Mouse (Mus musculus): ENCODE measurements around the gene Bloc1s5. TPM values are rescaled to one million over a fixed set of nuclear protein-coding genes. Genes with fewer than 3 reads are reported as not detected.
"Not testable (repeated sequence)": the region's sequence is repeated elsewhere in the genome, so short reads cannot be mapped to it uniquely, and the experiment has no call there.

Gene Bloc1s5
- 21.9 and 22.1 TPM in 2 replicates for polyA plus RNA-seq (2016; fragmentation: Nextera tagmentation; extraction: Ambion mirVana)

GRCm38 (mm10) chr13:38634800-38635269 is at the start of gene Bloc1s5:
Gene Bloc1s5 (minus strand): TSS chr13:38635109.
- DNase-seq (ENCODE audit: low spot score) = peak; percentile 94
- Histone ChIP-seq H3K27me3 (replicated peaks; ENCODE audit: low read depth, poor library complexity, severe bottlenecking) (no peaks in the 10 kb centered on the region), H3K9me3 (no peaks in the 10 kb centered on the region), H3K36me3 (replicated peaks) (peaks cover 8% of the 10 kb centered on the region), H3K27ac (replicated peaks) (peak within 1 kb of the TSS; percentile 91), H3K4me3 (peak within 1 kb of the TSS; percentile 75), H3K4me1 (peaks cover 8% of the 10 kb centered on the region)
- under 1% methylated on average over 44 of the region's 44 CpGs for whole genome bisulfite sequencing

DNA sequence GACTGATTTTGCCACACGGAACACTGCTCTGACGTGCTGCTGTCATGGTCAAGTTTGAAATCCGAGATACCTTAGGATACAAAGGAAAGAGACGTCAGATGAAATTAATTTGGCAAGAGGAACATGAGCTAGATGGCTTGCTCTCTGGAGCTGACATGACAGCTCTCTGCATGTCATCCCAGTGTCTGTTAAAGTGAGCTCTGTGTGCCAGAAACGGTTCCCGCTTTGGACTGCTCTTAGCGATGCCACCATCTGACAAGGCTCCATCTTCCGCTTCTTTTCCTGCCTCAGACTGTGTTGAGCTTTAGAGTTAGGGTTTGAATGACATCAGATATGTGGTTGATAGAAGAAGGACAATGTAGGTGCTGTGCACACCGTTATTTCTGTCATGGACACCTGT is 37.4 kb upstream of the Bloc1s5 start:
- Histone ChIP-seq H3K4me3 (no peak overlapping the region), H3K36me3 (replicated peaks) (no peaks in the 10 kb centered on the region), H3K27me3 (replicated peaks; ENCODE audit: low read depth, poor library complexity, severe bottlenecking) (no peaks in the 10 kb centered on the region), H3K4me1 (no peaks in the 10 kb centered on the region), H3K27ac (replicated peaks) (no peak overlapping the region), H3K9me3 (no peaks in the 10 kb centered on the region)
- no peak for DNase-seq (ENCODE audit: low spot score)
- WGBS = 82% methylated on average over 9 of the region's 9 CpGs

GRCm38 (mm10) chr13:38671451-38671850 is 36.5 kb upstream of the Bloc1s5 start:
- H3K4me3 ChIP-seq; H3K4me1 ChIP-seq; DNase-seq (ENCODE audit: low spot score); H3K27me3 ChIP-seq (replicated peaks; ENCODE audit: low read depth, poor library complexity, severe bottlenecking); H3K36me3 ChIP-seq (replicated peaks); H3K27ac ChIP-seq (replicated peaks); H3K9me3 ChIP-seq: not testable (repeated sequence)
- WGBS = 90% methylated on average over 6 of the region's 6 CpGs

DNA sequence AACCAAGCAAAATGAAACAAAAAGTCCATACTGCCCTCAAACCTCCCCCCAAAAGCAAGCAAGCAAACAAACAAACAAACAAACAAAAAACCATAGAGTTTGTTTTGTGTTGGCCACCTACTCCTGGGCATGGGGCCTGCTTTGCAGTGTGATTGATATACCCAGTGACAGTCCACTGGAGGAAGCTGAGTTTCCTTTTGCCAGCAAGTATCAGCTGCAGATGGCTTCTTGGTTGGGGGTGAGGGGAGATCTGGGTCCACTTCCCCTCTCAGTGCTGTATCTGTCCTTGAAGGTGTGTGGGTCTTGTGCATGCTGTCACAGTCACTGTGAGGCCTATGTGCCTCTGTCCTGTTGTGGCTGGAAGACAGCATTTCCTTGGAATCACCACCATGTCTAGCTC is 35.1 kb upstream of the Bloc1s5 start:
- Histone ChIP-seq H3K9me3 (no peaks in the 10 kb centered on the region), H3K27me3 (replicated peaks; ENCODE audit: low read depth, poor library complexity, severe bottlenecking) (no peaks in the 10 kb centered on the region), H3K27ac (replicated peaks) (no peak overlapping the region), H3K4me1 (no peaks in the 10 kb centered on the region), H3K36me3 (replicated peaks) (no peaks in the 10 kb centered on the region), H3K4me3 (no peak overlapping the region)
- DNase-seq (ENCODE audit: low spot score) = no peak

- peak; percentile 43 for DNase-seq (ENCODE audit: low spot score)
- H3K4me1 ChIP-seq = no peaks in the 10 kb centered on the region
- no peak overlapping the region for H3K27ac ChIP-seq (replicated peaks)
- WGBS = 26% methylated on average over 2 of the region's 2 CpGs
- H3K4me3 ChIP-seq = no peak overlapping the region
- no peaks in the 10 kb centered on the region for H3K9me3 ChIP-seq
- H3K36me3 ChIP-seq (replicated peaks) = no peaks in the 10 kb centered on the region
- no peaks in the 10 kb centered on the region for H3K27me3 ChIP-seq (replicated peaks; ENCODE audit: low read depth, poor library complexity, severe bottlenecking)
Measured at GRCm38 (mm10) chr13:38668514-38668913, 33.6 kb upstream of the Bloc1s5 start.

DNA sequence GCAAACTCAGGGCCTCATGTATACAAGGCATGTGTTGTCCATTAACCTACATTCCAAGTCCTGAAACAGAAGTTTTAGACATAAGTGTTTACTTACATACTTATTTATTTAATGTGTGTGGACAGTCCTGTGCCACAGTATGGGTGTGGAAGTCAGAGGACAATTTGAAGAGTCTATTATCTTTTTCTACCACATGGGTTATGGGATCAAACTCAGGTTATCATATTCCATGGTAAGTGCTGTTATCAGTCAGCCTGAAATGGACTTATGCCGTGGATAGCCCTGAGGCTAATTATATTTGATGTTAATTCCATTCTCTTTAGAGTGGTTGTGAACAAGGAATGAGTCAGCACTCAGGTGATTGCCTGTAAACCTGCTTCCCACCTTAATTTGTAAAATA is 29.8 kb upstream of the Bloc1s5 start:
- WGBS = 65% methylated on average over 1 of the region's 1 CpGs
- Histone ChIP-seq H3K4me1 (no peaks in the 10 kb centered on the region), H3K27ac (replicated peaks) (no peak overlapping the region), H3K4me3 (no peak overlapping the region), H3K27me3 (replicated peaks; ENCODE audit: low read depth, poor library complexity, severe bottlenecking) (no peaks in the 10 kb centered on the region), H3K36me3 (replicated peaks) (no peaks in the 10 kb centered on the region), H3K9me3 (0 out of 2 replicates have a peak, but pooled peaks cover 2% of the 10 kb centered on the region)
- DNase-seq (ENCODE audit: low spot score) = no peak

DNA sequence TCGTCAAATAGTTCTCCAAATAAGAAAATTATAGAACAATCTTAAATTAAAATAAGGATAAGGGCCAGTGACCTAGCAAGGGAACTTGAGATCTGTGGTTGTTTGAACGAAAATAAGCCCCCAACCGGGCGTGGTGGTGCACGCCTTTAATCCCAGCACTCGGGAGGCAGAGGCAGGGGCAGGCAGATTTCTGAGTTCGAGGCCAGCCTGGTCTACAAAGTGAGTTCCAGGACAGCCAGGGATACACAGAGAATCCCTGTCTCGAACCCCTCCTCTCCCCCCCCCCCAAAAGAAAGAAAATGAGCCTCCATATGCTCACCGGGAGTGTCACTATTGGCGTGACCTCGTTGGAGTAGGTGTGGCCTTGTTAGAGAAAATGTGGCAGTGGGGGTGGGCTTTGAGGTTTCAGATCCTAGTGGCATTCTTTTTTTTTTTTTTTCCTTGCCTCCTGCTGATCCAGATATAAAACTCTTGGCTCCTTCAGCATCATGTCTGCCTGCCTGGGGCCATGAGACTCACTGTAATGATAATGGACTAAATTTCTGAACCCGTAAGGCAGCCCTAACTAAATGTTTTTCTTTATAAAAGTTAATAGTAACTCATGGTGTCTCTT is 24.7 kb upstream of the Bloc1s5 start:
- H3K36me3 ChIP-seq (replicated peaks) = peaks cover 27% of the 10 kb centered on the region
- no peak for DNase-seq (ENCODE audit: low spot score)
- H3K27ac ChIP-seq (replicated peaks) = no peak overlapping the region
- H3K27me3 ChIP-seq (replicated peaks; ENCODE audit: low read depth, poor library complexity, severe bottlenecking) = no peaks in the 10 kb centered on the region
- WGBS = 89% methylated on average over 12 of the region's 12 CpGs
- peaks cover 13% of the 10 kb centered on the region for H3K4me1 ChIP-seq
- H3K4me3 ChIP-seq = peak overlapping the region; percentile 95; the same call in 1 of the 2 replicates
- 0 out of 2 replicates have a peak, but pooled peaks cover 2% of the 10 kb centered on the region for H3K9me3 ChIP-seq

DNA sequence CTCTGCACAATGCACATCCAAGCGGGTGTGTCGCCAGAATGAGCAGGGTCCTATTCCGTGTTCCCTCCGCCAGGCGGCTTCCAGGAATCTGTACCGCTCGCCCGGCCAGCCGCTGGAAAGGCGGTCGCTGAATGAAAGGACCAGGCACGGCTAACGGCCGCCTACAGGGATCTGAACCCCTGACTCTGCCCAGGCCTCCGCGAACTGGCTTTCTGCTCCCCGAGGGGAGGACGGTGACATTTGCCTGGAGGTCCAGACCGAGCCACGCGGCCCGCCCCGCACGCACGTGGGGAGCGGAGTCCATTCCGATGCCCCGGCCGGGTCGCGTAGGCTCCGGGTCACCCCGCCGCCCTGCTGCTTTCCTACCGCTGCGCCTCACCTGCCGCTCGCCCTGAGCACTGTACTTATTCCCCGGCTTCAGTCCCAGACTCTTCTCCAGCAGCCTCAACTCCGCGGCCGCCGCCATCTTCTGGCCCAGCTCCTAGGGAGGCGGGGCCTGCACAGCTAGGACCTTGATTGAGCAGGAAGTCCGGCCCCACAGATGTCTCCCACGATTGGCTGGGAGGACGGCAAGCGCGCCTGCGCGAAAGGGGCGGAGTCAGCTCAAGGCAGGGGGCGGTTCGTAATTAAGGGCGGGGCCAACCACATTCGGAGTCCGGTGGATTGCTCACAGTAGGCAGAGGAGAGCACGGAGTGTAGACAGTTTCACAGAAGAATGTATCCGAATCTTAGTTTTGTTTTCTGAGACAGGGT is 23.8 kb upstream of the Bloc1s5 start, which contains the start of gene Eef1e1:
TSS of gene Eef1e1 (minus strand) at position 531 of the 753 bp plus-strand sequence.
- Histone ChIP-seq H3K36me3 (replicated peaks) (peaks cover 36% of the 10 kb centered on the region), H3K27me3 (replicated peaks; ENCODE audit: low read depth, poor library complexity, severe bottlenecking) (no peaks in the 10 kb centered on the region), H3K4me1 (peaks cover 13% of the 10 kb centered on the region), H3K4me3 (peak within 1 kb of the TSS; percentile 95), H3K9me3 (0 out of 2 replicates have a peak, but pooled peaks cover 2% of the 10 kb centered on the region), H3K27ac (replicated peaks) (peak within 1 kb of the TSS; percentile 97)
- WGBS = under 1% methylated on average over 59 of the region's 59 CpGs
- DNase-seq (ENCODE audit: low spot score) = peak; percentile 97

DNA sequence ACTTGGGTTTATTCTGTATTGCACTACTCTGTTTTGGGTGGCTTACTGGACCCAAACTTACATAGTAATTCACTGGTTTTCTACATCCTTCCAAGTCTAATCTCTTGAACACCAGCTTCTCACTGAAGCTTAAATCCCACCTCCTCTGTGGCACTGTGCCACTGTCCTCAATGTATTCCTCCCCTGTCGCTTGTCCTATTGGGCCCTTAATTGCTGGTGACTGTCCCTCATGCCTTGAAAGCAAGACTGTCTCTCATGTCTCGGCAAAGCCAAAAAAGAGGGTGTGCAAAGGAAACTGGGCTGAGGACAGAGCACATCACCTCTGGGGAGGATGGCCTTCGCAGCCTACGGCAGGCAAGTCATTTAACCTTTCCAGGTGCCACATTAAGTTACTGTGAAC is 23.0 kb upstream of the Bloc1s5 start:
- DNase-seq (ENCODE audit: low spot score) = no peak
- Histone ChIP-seq H3K27ac (replicated peaks) (peak overlapping the region; percentile 97), H3K36me3 (replicated peaks) (peaks cover 45% of the 10 kb centered on the region), H3K27me3 (replicated peaks; ENCODE audit: low read depth, poor library complexity, severe bottlenecking) (no peaks in the 10 kb centered on the region), H3K4me3 (peak overlapping the region; percentile 95), H3K9me3 (0 out of 2 replicates have a peak, but pooled peaks cover 2% of the 10 kb centered on the region), H3K4me1 (peaks cover 13% of the 10 kb centered on the region)
- 21% methylated on average over 4 of the region's 4 CpGs for WGBS

DNA sequence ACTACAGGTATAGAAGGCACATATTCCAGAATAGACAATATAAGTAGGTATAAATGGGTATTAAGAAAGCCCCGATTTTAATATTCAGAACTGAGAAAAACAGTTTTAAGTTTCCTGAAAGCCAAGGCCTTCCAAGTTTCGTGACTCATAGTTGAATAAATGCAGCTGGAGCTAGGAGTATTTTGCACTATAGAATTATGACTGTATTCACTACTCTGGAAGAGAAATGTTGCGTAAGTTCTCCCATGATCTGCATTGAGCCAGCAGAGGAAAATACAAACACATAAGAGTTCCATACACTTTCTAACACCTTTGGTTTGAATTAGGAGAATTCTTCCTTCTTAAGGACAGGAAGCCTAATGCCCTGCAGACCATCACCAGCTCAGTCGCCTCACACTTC is 15.4 kb upstream of the Bloc1s5 start:
- Histone ChIP-seq H3K4me3 (no peak overlapping the region), H3K36me3 (replicated peaks) (peaks cover 100% of the 10 kb centered on the region), H3K9me3 (no peaks in the 10 kb centered on the region), H3K4me1 (no peaks in the 10 kb centered on the region), H3K27me3 (replicated peaks; ENCODE audit: low read depth, poor library complexity, severe bottlenecking) (no peaks in the 10 kb centered on the region), H3K27ac (replicated peaks) (no peak overlapping the region)
- 93% methylated on average over 4 of the region's 4 CpGs for WGBS
- no peak for DNase-seq (ENCODE audit: low spot score)

DNA sequence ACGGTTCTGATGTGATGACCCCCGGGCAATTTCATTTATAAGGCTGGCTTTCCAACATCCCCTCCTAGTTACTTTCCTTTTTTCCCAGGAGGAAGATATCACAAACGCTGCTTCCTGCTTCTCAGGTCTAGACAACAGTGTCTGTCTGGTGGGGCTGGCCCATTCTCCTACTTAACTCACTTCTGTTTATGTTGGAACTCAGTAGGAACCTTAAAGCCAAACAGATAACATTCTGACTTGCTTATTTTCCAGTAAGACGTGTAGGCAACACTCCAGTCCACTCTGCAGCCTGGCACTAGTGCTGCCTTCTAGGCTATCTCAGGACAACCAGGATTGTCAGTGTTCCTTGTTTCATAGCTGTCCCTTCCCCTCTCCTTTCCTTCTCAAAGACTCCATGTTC is 14.2 kb upstream of the Bloc1s5 start:
- Histone ChIP-seq H3K4me1 (no peaks in the 10 kb centered on the region), H3K27ac (replicated peaks) (no peak overlapping the region), H3K36me3 (replicated peaks) (peaks cover 100% of the 10 kb centered on the region), H3K4me3 (no peak overlapping the region), H3K9me3 (no peaks in the 10 kb centered on the region), H3K27me3 (replicated peaks; ENCODE audit: low read depth, poor library complexity, severe bottlenecking) (no peaks in the 10 kb centered on the region)
- no peak for DNase-seq (ENCODE audit: low spot score)
- WGBS = 92% methylated on average over 4 of the region's 4 CpGs

GRCm38 (mm10) chr13:38641414-38641813 is 6.5 kb upstream of the Bloc1s5 start:
- Histone ChIP-seq H3K4me1 (no peaks in the 10 kb centered on the region), H3K9me3 (peaks cover 3% of the 10 kb centered on the region; the same call in 1 of the 2 replicates), H3K27me3 (replicated peaks; ENCODE audit: low read depth, poor library complexity, severe bottlenecking) (no peaks in the 10 kb centered on the region), H3K27ac (replicated peaks) (no peak overlapping the region), H3K36me3 (replicated peaks) (peaks cover 46% of the 10 kb centered on the region), H3K4me3 (no peak overlapping the region)
- no peak for DNase-seq (ENCODE audit: low spot score)
- WGBS = 93% methylated on average over 5 of the region's 5 CpGs

DNA sequence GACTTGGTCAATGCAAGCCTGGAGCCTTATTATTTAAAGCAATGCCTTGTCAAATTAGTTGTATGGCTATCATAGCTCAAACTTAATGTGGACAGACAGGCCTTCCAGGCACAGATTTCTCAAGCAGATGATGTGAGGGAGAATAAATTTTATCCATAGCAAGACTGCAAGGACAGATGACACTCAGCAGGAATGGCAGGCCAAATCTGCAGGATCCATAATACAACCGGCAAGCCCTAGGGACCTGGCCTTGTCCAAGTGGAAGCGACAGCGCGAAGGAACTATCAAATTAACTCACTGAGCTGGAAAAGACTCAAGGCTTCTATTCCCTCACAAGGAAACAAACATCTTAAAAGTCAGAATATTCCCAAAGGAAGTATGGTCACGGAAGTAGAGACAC is 6.1 kb upstream of the Bloc1s5 start:
- WGBS = 84% methylated on average over 5 of the region's 5 CpGs
- Histone ChIP-seq H3K27ac (replicated peaks) (no peak overlapping the region), H3K9me3 (peaks cover 3% of the 10 kb centered on the region; the same call in 1 of the 2 replicates), H3K36me3 (replicated peaks) (peaks cover 42% of the 10 kb centered on the region), H3K4me3 (no peak overlapping the region), H3K27me3 (replicated peaks; ENCODE audit: low read depth, poor library complexity, severe bottlenecking) (no peaks in the 10 kb centered on the region), H3K4me1 (no peaks in the 10 kb centered on the region)
- no peak for DNase-seq (ENCODE audit: low spot score)

Data from embryonic facial prominence, embryonic 10.5 days (tissue).